Mouse (Mus musculus) granulocyte monocyte progenitor cell, adult 5-6 weeks (primary cell): ENCODE measurements at regions not wholly inside any gene's neighbourhood (a gene's known extent, or its start where the extent isn't known, plus 50 kb on each side); places are given as distances from the start of the nearest gene placed in this dataset.

ENCODE experiments used
- ATAC-seq: replicated peaks from 2 replicates; pipeline ENCODE4 v1.8.0; 2016; ENCODE audit warnings: mild to moderate bottlenecking, moderate TSS enrichment, inconsistent platforms; ENCODE audit not compliant: poor library complexity, severe bottlenecking

- ATAC-seq: no peak
Observed at GRCm38 (mm10) chr6:106876690-106877089, 76.8 kb upstream of the Crbn start.

- no peak for ATAC-seq
Observed at GRCm38 (mm10) chr6:106891879-106892638, 92.2 kb upstream of the Crbn start.

GRCm38 (mm10) chr6:106892639-106892934 lies 92.7 kb upstream of the Crbn start:
- no peak for ATAC-seq

- no peak for ATAC-seq
Observed at GRCm38 (mm10) chr6:106903953-106904683, 104.2 kb upstream of the Crbn start.

GRCm38 (mm10) chr6:106915121-106915520 lies 115.2 kb upstream of the Crbn start:
- no peak for ATAC-seq

GRCm38 (mm10) chr6:106916683-106917289 lies 116.9 kb upstream of the Crbn start:
- no peak for ATAC-seq

- ATAC-seq: no peak
Observed at GRCm38 (mm10) chr6:106920951-106921350, 121.1 kb upstream of the Crbn start.

- ATAC-seq: no peak
Observed at GRCm38 (mm10) chr6:106925486-106925885, 125.6 kb upstream of the Crbn start.

- ATAC-seq: no peak
Observed at GRCm38 (mm10) chr6:106933584-106933983, 133.7 kb upstream of the Crbn start.

- no peak for ATAC-seq
Observed at GRCm38 (mm10) chr6:106946227-106946927, 146.5 kb upstream of the Crbn start.

GRCm38 (mm10) chr6:106950909-106951308 lies 151.0 kb upstream of the Crbn start:
- ATAC-seq: no peak

- ATAC-seq: no peak
Observed at GRCm38 (mm10) chr6:106961320-106961719, 161.4 kb upstream of the Crbn start.

- ATAC-seq: no peak
Observed at GRCm38 (mm10) chr6:106964337-106964736, 164.5 kb upstream of the Crbn start.

GRCm38 (mm10) chr6:106975439-106975838 lies 175.6 kb upstream of the Crbn start:
- ATAC-seq: no peak

GRCm38 (mm10) chr6:106978721-106979120 lies 178.8 kb upstream of the Crbn start:
- no peak for ATAC-seq

- no peak for ATAC-seq
Observed at GRCm38 (mm10) chr6:106979755-106980154, 179.9 kb upstream of the Crbn start.

GRCm38 (mm10) chr6:106980188-106980587 lies 180.3 kb upstream of the Crbn start:
- ATAC-seq: no peak

- ATAC-seq: peak; percentile 87
Observed at GRCm38 (mm10) chr6:106981232-106981631, 181.4 kb upstream of the Crbn start.

GRCm38 (mm10) chr6:106985132-106985801 lies 185.4 kb upstream of the Crbn start:
- ATAC-seq: no peak

- ATAC-seq: peak; percentile 85
Observed at GRCm38 (mm10) chr6:106991586-106991985, 191.7 kb upstream of the Crbn start.
